Comparison of ENCODE assay signal across 8 mouse cellular contexts in genomic region chr13:21363719-21364118, GRCm38 (mm10). TPM values are rescaled to one million over a fixed set of nuclear protein-coding genes. Genes with fewer than 3 reads are reported as not detected.
DNase-seq lines count a peak whose midpoint lies in the region; ATAC-seq and TF ChIP-seq lines count a peak whose summit lies in the region.

No protein-coding gene starts in this region.

- no peaks in the 10 kb centered on the region for H3K9me3 ChIP-seq in heart, postnatal 0 days (replicated peaks; ENCODE audit: control insufficient read depth, low read length)
- no peaks in the 10 kb centered on the region for H3K9me3 ChIP-seq in midbrain, embryonic 11.5 days (ENCODE audit: control insufficient read depth, low read length)

- WGBS in kidney, adult 2 months, result 72% methylated on average over 12 of the region's 12 CpGs
- 57% methylated on average over 12 of the region's 12 CpGs for WGBS in heart, postnatal 0 days
- 66% methylated on average over 12 of the region's 12 CpGs for WGBS in midbrain, embryonic 11.5 days

- H3K4me3 ChIP-seq in kidney, adult 2 months (ENCODE audit: insufficient read depth, low read depth, low read length), result no peak overlapping the region; the same call in 1 of the 2 replicates
- 0 out of 2 replicates have a peak overlapping the region, but pooled peaks have one; percentile 7 for H3K4me3 ChIP-seq in brown adipose tissue, adult 24 weeks (ENCODE audit: insufficient read depth, low read depth, low read length)
- H3K4me3 ChIP-seq in heart, postnatal 0 days (ENCODE audit: low read depth, low read length), result peak overlapping the region; percentile 81
- H3K4me3 ChIP-seq in midbrain, embryonic 11.5 days (ENCODE audit: low read depth, low read length), result peak overlapping the region; percentile 80

- no peak for TF ChIP-seq CTCF in kidney, adult 2 months (conservative IDR thresholded peaks at IDR 0.05; ENCODE audit: insufficient read depth, insufficient read length, low read depth, low read length)
- TF ChIP-seq CTCF in heart, postnatal 0 days (IDR thresholded peaks at IDR 0.05; ENCODE audit: low read depth), result no peak

- TF ChIP-seq EP300 in heart, postnatal 0 days (IDR thresholded peaks at IDR 0.05; ENCODE audit: low read depth), result no peak

- H3K36me3 ChIP-seq in kidney, adult 2 months (ENCODE audit: control insufficient read depth, insufficient read depth, low read length), result peaks cover 4% of the 10 kb centered on the region
- peaks cover 15% of the 10 kb centered on the region for H3K36me3 ChIP-seq in heart, postnatal 0 days (replicated peaks; ENCODE audit: control insufficient read depth, insufficient read depth, low read length)
- H3K36me3 ChIP-seq in midbrain, embryonic 11.5 days (ENCODE audit: control insufficient read depth, insufficient read depth, low read length), result peaks cover 4% of the 10 kb centered on the region

- ATAC-seq in heart, postnatal 0 days (ENCODE audit: insufficient read depth, low read depth), result no peak
- no peak for ATAC-seq in midbrain, embryonic 11.5 days (ENCODE audit: low FRiP score)
- no peak for ATAC-seq in monocyte, adult 5-6 weeks (replicated peaks; ENCODE audit: insufficient number of reproducible peaks, low FRiP score, low TSS enrichment, poor library complexity, severe bottlenecking)

- peak overlapping the region; percentile 72 for H3K4me2 ChIP-seq in heart, postnatal 0 days (ENCODE audit: low read depth, low read length)
- H3K4me2 ChIP-seq in midbrain, embryonic 11.5 days, result peak overlapping the region; percentile 75

- no peaks in the 10 kb centered on the region for H3K27me3 ChIP-seq in kidney, adult 2 months (replicated peaks; ENCODE audit: control insufficient read depth, insufficient read depth, low read length)
- no peaks in the 10 kb centered on the region for H3K27me3 ChIP-seq in heart, postnatal 0 days (ENCODE audit: control insufficient read depth, insufficient read depth, low read length)
- no peaks in the 10 kb centered on the region for H3K27me3 ChIP-seq in midbrain, embryonic 11.5 days (ENCODE audit: control insufficient read depth, insufficient read depth, low read length)

- DNase-seq in kidney, postnatal 4 days, result peak; percentile 14 to 27
- DNase-seq in kidney, adult 2 months, result no peak
- peak; percentile 23 for DNase-seq in heart, postnatal 0 days (ENCODE audit: low spot score)
- no peak for DNase-seq in midbrain, embryonic 11.5 days (ENCODE audit: low spot score, missing footprints)
- no peak for DNase-seq in right cerebral cortex, postnatal 25 days
- DNase-seq in layer of hippocampus, adult 9-11 months, result no peak

- no peaks in the 10 kb centered on the region; the same call in 1 of the 2 replicates for H3K4me1 ChIP-seq in kidney, adult 2 months (ENCODE audit: control insufficient read depth, insufficient read depth, low read length)
- H3K4me1 ChIP-seq in brown adipose tissue, adult 24 weeks (ENCODE audit: control insufficient read depth, insufficient read depth, insufficient read length, low read length), result peaks cover 3% of the 10 kb centered on the region; the same call in 1 of the 2 replicates
- peaks cover 19% of the 10 kb centered on the region; the same call in 1 of the 2 replicates for H3K4me1 ChIP-seq in heart, postnatal 0 days (ENCODE audit: control insufficient read depth, insufficient read depth)
- H3K4me1 ChIP-seq in midbrain, embryonic 11.5 days (ENCODE audit: control insufficient read depth, insufficient read depth, low read length), result peaks cover 13% of the 10 kb centered on the region

- H3K9ac ChIP-seq in heart, postnatal 0 days (replicated peaks; ENCODE audit: low read depth, low read length), result no peak overlapping the region
- peak overlapping the region; percentile 95 for H3K9ac ChIP-seq in midbrain, embryonic 11.5 days (ENCODE audit: low read length)

- no peak for TF ChIP-seq POLR2A in kidney, adult 2 months (IDR thresholded peaks at IDR 0.05; ENCODE audit: low read depth, low read length)

- no peak overlapping the region for H3K27ac ChIP-seq in kidney, adult 2 months (ENCODE audit: insufficient read depth, low read depth, low read length)
- H3K27ac ChIP-seq in brown adipose tissue, adult 24 weeks (replicated peaks; ENCODE audit: low read depth, low read length), result no peak overlapping the region
- no peak overlapping the region for H3K27ac ChIP-seq in heart, postnatal 0 days (ENCODE audit: low read depth)
- H3K27ac ChIP-seq in midbrain, embryonic 11.5 days (ENCODE audit: low read depth, low read length), result no peak overlapping the region

RNA-seq across cellular contexts. Expression of gene Zscan12, which starts 1.1 kb away (rescaled TPM):
- 1.6 TPM in 2 replicates for polyA plus RNA-seq in kidney, adult 2 months (2012; rRNA removed)
- 2.5 and 3.3 TPM in 2 replicates for polyA plus RNA-seq in brown adipose tissue, adult 24 weeks (2012; ENCODE audit: insufficient read depth, insufficient read length, missing spikeins)
- 3.6 and 7.8 TPM in 2 replicates for total RNA-seq in heart, postnatal 0 days (2014; rRNA removed; ENCODE audit: low replicate concordance)
- polyA plus RNA-seq in heart, postnatal 0 days (2015; fragmentation: Nextera tagmentation; extraction: Ambion mirVana), result 5.2 TPM in 2 replicates
- polyA plus RNA-seq in midbrain, embryonic 11.5 days (2014; fragmentation: Nextera tagmentation; extraction: Ambion mirVana), result 20.3 and 21.8 TPM in 2 replicates
- total RNA-seq in monocyte, adult 5-6 weeks (2017), result 4.3 to 8.4 TPM (median 7.9 TPM) in 3 replicates

RNA-seq across cellular contexts. Expression of gene Olfr1367, which starts 17.0 kb away (rescaled TPM):
- not detected in 2 replicates for polyA plus RNA-seq in kidney, adult 2 months (2012; rRNA removed)
- not detected in 2 replicates for polyA plus RNA-seq in brown adipose tissue, adult 24 weeks (2012; ENCODE audit: insufficient read depth, insufficient read length, missing spikeins)
- not detected in 2 replicates for total RNA-seq in heart, postnatal 0 days (2014; rRNA removed; ENCODE audit: low replicate concordance)
- polyA plus RNA-seq in heart, postnatal 0 days (2015; fragmentation: Nextera tagmentation; extraction: Ambion mirVana), result not detected in 2 replicates
- not detected in 2 replicates for polyA plus RNA-seq in midbrain, embryonic 11.5 days (2014; fragmentation: Nextera tagmentation; extraction: Ambion mirVana)
- total RNA-seq in monocyte, adult 5-6 weeks (2017), result not detected in 3 replicates

RNA-seq across cellular contexts. Expression of gene Zkscan3, which starts 38.8 kb away (rescaled TPM):
- 18.4 and 20.6 TPM in 2 replicates for polyA plus RNA-seq in kidney, adult 2 months (2012; rRNA removed)
- 22.9 and 36.8 TPM in 2 replicates for polyA plus RNA-seq in brown adipose tissue, adult 24 weeks (2012; ENCODE audit: insufficient read depth, insufficient read length, missing spikeins)
- total RNA-seq in heart, postnatal 0 days (2014; rRNA removed; ENCODE audit: low replicate concordance), result 32.7 and 40.8 TPM in 2 replicates
- polyA plus RNA-seq in heart, postnatal 0 days (2015; fragmentation: Nextera tagmentation; extraction: Ambion mirVana), result 49.1 and 54.5 TPM in 2 replicates
- 85.4 and 85.9 TPM in 2 replicates for polyA plus RNA-seq in midbrain, embryonic 11.5 days (2014; fragmentation: Nextera tagmentation; extraction: Ambion mirVana)
- 32.1 to 66.2 TPM (median 42.5 TPM) in 3 replicates for total RNA-seq in monocyte, adult 5-6 weeks (2017)

RNA-seq across cellular contexts. Expression of gene Gpx6, which starts 51.8 kb away (rescaled TPM):
- polyA plus RNA-seq in kidney, adult 2 months (2012; rRNA removed), result 24.6 and 28.9 TPM in 2 replicates
- polyA plus RNA-seq in brown adipose tissue, adult 24 weeks (2012; ENCODE audit: insufficient read depth, insufficient read length, missing spikeins), result not detected in 2 replicates
- not detected in 2 replicates for total RNA-seq in heart, postnatal 0 days (2014; rRNA removed; ENCODE audit: low replicate concordance)
- not detected in 2 replicates for polyA plus RNA-seq in heart, postnatal 0 days (2015; fragmentation: Nextera tagmentation; extraction: Ambion mirVana)
- polyA plus RNA-seq in midbrain, embryonic 11.5 days (2014; fragmentation: Nextera tagmentation; extraction: Ambion mirVana), result not detected in 2 replicates
- not detected in 3 replicates for total RNA-seq in monocyte, adult 5-6 weeks (2017)

Comparison
In these comparisons a context has a peak if more than half of its experiments do, and no peak if none do; other contexts are left out.
1. DNase-seq: peak in kidney, postnatal 4 days (2 of 2) and heart, postnatal 0 days (single experiment); none in kidney, adult 2 months (single experiment), midbrain, embryonic 11.5 days (single experiment), right cerebral cortex, postnatal 25 days (single experiment) and layer of hippocampus, adult 9-11 months (single experiment).